ENCODE assay signal across 8 mouse cellular contexts in genomic region chr12:70679701-70680425, GRCm38 (mm10).
DNase-seq lines count a peak whose midpoint lies in the region.

No protein-coding gene starts in this region.

- no peak overlapping the region for H3K4me3 ChIP-seq in limb, embryonic 10.5 days

- H3K27me3 ChIP-seq in limb, embryonic 10.5 days (ENCODE audit: low read depth, poor library complexity, severe bottlenecking): no peaks in the 10 kb centered on the region

- H3K4me1 ChIP-seq in limb, embryonic 10.5 days: 0 out of 2 replicates have a peak, but pooled peaks cover 7% of the 10 kb centered on the region

- no peaks in the 10 kb centered on the region for H3K36me3 ChIP-seq in limb, embryonic 10.5 days

- 81% methylated on average over 20 of the region's 20 CpGs for WGBS in limb, embryonic 10.5 days

- no peak overlapping the region for H3K27ac ChIP-seq in limb, embryonic 10.5 days

- DNase-seq in cerebellum, postnatal 10 days: peak; percentile 69 to 74
- DNase-seq in cerebellum, postnatal 36 days: no peak
- DNase-seq in urinary bladder, postnatal 4 days (ENCODE audit: low spot score in 2 of 2): peak; percentile 48 to 63
- DNase-seq in urinary bladder, postnatal 10 days (ENCODE audit: low spot score): no peak
- DNase-seq in limb, embryonic 10.5 days (ENCODE audit: low spot score): peak; percentile 38
- DNase-seq in retina, postnatal 7 days (ENCODE audit: low read depth, low spot score): peak; percentile 39
- no peak for DNase-seq in adrenal gland, adult 18-20 months (ENCODE audit: low spot score in 2 of 2)
- DNase-seq in thymus, postnatal 10 days (ENCODE audit: low spot score in 2 of 2): no peak

- H3K9me3 ChIP-seq in limb, embryonic 10.5 days (replicated peaks): no peaks in the 10 kb centered on the region

Comparison
In these comparisons a context has a peak if more than half of its experiments do, and no peak if none do; other contexts are left out.
1. DNase-seq: peak in cerebellum, postnatal 10 days (2 of 2), urinary bladder, postnatal 4 days (2 of 2), limb, embryonic 10.5 days (single experiment) and retina, postnatal 7 days (single experiment); none in cerebellum, postnatal 36 days (0 of 2), urinary bladder, postnatal 10 days (single experiment), adrenal gland, adult 18-20 months (0 of 2) and thymus, postnatal 10 days (0 of 2).